Mouse (Mus musculus) kidney, postnatal 36 days (tissue): Measurements from ENCODE around the gene Gm11634.
"Not testable (repeated sequence)": the region's sequence is repeated elsewhere in the genome, so short reads cannot be mapped to it uniquely, and the experiment has no call there.

Experiments used
- DNase-seq, 2 experiments: peaks; one replicate each; pipeline ENCODE4 v3.0.0; 2021 to 2022; ENCODE audit warnings: mixed read lengths in 2 of 2

The Gm11634 gene

DNA sequence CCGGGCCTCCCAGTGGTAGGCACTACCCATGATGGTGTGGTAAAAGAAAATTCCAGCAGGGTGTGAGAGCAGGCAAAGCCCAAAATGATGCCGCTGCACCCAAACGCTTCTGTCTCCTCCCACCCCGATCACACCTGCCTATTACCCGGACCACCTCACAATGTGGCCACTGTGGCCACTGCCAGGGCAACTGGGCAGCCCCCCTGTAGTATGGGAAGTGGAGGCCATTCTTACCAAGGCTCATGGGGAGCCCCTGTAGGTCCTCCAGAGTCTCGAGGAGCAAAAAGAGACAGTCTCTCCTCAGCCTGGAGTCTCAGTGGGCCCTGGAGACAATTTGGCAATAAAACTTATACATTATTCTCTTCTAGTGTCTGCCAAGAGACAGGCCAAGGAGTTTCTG, at the start of gene Gm11634:
Gm11634 (minus strand) TSS at position 101 of the 400 bp plus-strand sequence.
- DNase-seq = no peak

DNA sequence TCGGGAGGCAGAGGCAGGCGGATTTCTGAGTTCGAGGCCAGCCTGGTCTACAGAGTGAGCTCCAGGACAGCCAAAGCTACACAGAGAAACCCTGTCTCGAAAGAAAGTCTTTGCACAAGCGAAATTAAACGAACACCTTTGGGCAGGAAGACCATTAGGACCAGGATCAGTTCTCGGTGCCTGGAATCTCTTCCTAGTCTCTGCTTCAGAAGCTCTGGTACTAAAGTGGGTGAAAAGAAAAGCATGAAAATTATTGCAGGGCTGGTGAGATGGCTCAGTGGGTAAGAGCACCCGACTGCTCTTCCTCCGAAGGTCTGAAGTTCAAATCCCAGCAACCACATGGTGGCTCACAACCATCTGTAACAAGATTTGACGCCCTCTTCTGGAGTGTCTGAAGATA, 48.0 kb upstream of the Gm11634 start:
- not testable (repeated sequence) for DNase-seq

DNA sequence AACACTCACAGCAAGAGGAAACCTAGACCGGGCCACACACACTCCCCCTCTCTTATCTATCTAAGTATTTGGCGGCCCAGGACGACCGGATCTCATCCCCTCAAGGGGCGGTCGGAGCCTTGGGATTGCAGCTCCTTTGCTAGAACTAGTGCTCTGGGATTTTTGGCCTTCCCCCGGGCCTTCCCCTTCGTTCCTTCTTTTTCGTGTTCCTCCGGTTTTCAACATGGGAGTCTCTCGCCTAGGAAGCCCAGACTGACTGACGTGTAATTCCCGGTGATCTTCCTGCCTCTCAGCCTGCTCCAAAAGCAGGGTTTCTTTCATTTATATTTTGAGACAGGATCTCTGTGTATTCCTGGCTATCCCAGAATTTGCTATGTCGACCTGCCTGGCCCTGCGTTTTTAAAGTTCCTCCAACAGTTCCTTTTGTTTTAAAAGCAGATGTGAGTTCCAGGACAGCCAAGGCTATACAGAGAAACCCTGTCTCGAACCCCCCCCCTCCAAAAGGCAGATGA, 47.3 kb upstream of the Gm11634 start:
- not testable (repeated sequence) for DNase-seq

DNA sequence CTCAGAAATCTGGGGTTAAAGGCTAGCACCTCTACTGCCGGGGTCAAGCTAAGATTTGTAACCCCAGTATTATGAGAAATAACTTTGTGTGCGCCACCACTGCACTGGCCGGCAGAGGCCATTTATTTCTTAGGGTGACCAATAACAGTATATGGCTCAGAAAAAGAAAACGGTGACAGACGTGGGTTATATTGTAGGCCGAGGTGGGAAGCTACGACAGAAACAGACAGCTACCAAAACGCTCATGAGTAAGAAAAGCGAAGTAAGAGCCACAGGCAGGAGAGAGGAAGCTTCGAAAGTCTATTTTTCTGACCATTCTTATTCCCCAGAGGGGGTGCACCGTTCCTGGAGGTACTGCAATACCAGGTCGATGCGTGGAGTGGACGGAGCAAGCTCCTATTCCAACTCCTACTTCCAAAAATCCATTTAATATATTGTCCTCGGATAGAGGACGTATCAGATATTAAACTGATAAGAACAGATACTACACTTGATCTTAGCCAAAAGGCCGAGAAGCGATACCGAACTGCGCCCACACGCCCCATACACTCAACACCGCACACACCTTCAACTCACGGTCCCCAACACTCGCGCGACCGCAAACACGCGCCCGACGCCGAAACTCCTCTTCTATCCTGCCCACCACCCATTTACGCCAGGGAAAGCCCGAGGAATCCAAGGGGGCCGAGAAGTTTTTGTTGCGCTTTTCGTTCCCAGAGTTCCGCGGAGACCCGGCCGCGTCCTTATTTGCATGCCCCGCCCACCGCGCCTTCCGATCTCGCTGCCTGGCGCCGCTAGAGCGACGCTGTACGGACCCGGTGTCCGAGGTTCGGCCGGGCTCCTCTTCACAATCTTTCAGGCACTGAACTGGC, 46.6 kb upstream of the Gm11634 start:
- DNase-seq = peak; percentile 58 to 79

DNA sequence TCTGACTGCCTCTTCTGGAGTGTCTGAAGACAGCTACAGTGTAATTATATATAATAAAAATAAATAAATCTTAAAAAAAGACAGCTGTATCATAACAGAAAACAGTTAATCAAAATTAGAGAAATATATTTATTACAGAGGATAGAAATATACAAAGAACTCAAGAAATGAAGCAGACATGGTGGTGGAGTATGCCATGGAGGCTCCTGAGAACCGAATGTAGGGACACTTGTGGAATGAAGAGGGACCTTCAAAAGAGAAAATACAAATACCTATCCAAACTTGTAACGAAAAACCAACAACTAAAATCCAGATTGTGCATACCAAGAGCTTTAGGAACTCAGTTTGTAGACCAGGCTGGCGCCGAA, 46.0 kb upstream of the Gm11634 start:
- not testable (repeated sequence) for DNase-seq

DNA sequence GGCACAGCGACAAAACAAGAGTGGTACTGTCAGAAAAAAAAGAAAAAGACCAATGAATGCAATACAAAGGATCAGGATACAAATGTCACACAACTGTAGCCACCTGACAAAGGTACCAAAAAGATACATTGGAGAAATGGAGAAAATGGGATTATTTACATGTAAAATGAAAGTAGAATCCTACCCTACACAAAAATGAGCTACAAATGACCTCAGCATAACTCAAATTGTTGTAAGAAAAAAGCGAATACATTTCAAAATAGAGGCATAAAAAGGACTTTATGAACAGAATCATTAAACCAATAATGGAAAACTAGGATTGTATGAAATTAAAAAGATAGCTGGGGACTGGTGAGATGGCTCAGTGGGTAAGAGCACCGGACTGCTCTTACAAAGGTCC, 45.5 kb upstream of the Gm11634 start:
- DNase-seq = no peak

DNA sequence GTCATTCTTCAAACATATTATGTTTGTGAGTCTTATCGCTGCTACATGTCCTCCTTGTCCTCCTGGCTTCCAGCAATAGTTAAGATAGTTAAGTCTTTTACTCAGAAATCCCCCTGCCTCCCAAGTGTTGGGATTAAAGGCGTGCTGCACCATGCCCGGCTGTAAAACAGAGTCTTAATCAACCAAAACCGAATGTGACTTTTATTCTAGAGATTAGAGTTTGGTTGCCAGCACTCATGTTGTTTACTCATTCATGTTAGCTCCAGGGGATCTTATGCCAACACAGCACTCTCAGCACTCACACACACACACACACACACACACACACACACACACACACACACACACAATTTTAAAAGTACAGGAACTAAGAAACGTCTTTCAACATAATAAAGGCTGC, 43.9 kb upstream of the Gm11634 start:
- DNase-seq = no peak

DNA sequence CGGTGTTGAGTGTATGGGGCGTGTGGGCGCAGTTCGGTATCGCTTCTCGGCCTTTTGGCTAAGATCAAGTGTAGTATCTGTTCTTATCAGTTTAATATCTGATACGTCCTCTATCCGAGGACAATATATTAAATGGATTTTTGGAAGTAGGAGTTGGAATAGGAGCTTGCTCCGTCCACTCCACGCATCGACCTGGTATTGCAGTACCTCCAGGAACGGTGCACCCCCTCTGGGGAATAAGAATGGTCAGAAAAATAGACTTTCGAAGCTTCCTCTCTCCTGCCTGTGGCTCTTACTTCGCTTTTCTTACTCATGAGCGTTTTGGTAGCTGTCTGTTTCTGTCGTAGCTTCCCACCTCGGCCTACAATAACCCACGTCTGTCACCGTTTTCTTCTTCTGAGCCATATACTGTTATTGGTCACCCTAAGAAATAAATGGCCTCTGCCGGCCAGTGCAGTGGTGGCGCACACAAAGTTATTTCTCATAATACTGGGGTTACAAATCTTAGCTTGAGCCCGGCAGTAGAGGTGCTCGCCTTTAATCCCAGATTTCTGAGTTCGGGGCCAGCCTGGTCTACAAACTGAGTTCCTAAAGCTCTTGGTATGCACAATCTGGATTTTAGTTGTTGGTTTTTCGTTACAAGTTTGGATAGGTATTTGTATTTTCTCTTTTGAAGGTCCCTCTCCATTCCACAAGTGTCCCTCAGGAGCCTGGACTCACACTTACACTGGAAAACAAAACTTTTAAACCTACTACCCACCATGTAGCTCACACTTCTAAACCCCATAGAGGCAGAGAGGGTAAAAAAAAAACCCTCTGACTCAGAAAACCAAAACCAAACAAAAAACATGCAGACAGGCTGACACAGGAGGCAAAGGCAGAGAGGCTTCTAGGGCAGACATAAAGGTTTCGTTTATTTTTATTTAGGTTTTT, 42.9 kb upstream of the Gm11634 start:
- peak; percentile 17 to 24 for DNase-seq

DNA sequence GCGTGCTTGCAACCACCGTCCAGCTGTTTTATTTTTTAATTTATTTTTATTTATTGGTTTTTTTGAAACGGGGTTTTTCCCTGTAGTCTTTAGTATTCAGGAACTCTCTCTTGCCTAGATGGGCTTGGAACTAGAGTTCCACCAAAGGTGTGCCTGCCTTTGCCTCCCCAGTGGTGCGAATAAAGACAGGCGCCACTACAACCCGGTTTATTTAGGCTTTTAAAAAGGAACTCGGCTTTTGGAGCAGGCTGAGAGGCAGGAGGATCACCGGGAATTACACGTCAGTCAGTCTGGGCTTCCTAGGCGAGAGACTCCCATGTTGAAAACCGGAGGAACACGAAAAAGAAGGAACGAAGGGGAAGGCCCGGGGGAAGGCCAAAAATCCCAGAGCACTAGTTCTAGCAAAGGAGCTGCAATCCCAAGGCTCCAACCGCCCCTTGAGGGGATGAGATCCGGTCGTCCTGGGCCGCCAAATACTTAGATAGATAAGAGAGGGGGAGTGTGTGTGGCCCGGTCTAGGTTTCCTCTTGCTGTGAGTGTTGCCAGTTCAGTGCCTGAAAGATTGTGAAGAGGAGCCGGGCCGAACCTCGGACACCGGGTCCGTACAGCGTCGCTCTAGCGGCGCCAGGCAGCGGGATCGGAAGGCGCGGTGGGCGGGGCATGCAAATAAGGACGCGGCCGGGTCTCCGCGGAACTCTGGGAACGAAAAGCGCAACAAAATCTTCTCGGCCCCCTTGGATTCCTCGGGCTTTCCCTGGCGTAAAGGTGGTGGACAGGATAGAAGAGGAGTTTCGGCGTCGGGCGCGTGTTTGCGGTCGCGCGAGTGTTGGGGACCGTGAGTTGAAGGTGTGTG, 42.0 kb upstream of the Gm11634 start:
- DNase-seq = peak; percentile 78 to 87

DNA sequence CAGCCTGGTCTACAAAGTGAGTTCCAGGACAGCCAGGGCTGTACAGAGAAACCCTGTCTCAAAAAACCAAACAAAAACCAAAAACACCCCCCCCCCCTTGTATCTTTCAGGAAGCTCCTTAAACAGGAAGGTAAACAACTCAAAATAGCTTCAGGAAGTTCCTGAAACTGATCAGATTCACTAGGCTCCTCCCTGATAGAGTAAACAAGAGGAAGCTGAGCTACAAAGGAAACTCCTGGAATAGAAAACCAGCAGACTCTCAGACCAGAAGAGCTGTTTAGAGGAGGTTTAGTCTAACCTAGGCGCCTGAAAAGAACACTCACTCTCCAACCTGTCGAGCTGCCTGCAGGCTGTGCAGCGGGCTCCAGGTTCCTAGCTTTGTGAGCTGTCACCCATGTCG, 40.7 kb upstream of the Gm11634 start:
- no peak for DNase-seq

DNA sequence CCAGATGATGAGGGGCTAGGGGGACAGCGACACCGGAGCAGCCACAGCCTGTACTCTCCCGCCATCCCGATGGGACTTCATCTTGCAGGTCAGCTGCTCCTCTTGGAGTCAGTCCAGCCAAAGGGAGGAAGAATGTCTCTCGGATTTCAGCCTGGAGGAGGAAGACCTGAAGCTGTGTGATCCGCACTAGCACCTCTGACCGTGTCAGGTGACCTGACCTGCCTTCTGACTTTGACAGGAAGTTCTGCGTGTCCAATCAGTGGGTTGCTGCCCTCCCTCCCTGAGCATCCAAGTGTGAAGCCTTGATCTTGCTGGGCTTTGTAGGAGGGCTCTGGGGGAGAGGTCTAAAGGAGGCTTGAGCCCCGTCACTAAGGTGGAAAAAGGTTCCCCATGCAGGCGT, 36.6 kb upstream of the Gm11634 start:
- DNase-seq = peak; percentile 65 to 70

DNA sequence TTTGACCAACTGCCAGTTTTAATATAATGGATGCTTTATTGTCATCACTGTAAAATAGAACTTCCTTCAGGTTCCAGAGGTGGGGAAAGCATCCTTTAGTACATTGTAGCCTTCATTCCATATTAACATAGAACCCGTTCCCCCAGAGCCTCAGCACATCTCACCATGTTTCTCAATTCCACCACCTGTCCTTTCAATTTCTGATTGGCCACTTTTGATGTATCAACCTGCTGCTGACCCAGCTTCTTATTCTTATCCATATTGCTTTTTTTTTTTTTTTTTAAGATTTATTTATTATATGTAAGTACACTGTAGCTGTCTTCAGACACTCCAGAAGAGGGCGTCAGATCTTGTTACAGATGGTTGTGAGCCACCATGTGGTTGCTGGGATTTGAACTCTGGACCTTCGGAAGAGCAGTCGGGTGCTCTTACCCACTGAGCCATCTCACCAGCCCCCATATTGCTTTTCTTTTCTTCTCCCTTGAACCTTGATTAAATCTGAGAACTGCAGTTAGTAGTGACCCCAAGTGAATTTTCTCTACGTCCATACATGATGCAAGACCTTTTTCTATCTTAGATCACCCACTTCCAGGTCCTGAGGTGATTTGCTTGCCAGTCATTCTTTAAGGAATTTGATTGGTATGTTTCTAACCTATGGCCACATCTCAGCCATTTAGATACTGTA, 29.8 kb upstream of the Gm11634 start:
- not testable (repeated sequence) for DNase-seq

DNA sequence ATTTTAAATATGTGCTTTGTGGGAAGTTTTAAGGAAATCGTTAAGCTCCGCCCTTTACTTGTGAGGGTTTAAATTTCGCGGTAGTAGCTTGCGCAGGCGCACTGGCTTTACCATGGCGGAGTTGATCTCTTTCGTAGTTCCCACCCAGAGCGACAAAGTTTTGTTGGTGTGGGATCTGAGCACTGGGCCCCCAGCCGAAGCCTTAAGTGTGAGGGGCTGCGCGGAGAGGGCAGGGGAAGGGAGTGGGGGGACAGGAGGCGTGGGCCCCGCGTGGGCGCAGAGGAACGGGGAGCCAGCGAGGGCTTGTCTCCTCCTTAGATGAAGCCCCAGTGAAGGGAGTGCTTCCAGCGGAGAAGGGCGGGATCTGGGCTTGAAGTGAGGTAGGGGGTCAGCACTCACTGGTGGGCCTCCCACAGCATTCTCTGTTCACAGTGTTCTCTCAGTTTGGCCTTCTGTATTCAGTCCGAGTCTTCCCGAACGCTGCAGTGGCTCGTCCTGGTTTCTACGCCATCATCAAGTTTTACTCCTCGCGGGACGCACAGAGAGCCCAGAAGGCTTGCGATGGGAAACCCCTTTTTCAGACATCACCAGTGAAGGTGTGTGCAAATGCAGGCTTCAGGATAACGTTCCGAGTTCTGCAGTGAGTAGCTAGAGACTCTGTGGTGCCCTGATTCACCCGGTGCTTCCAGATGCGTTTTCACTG, 29.0 kb upstream of the Gm11634 start:
- DNase-seq = peak; percentile 83 to 92

DNA sequence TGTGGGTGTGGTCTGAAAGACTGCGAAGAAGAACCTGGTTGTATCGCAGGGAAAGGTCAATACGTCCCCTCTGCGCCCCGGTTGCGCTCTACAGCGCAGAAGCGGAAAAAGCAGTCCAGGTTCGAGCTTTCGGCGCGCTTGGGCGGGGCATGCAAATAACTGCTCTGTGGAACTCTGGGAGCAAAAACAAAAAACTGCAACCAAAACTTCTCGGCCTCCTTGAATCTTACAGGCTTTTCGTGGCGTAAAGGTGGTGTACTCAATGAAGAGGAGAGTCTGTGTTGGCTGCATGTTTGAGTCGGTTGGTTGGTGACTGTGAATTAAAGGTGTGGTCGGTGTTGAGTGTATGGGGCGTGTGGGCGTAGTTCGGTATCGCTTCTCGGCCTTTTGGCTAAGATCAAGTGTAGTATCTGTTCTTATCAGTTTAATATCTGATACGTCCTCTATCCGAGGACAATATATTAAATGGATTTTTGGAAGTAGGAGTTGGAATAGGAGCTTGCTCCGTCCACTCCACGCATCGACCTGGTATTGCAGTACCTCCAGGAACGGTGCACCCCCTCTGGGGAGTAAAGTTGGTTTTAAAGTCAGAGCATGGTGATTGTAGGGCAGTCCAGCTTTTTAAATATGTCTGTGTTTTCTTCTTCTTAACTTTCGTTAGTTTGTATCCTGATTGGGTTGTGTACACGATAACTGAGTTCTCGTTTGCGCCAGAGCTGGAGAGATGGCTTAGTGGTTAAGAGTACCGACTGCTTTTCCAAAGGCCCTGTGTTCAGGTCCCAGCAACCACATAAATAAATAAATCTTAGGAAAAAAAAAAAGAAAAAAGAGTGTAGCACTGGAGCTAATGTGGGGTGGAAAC, 28.2 kb upstream of the Gm11634 start, which contains the start of gene Rdm1:
Rdm1 (plus strand) TSS at position 201 of the 862 bp plus-strand sequence.
- DNase-seq = peak; percentile 90 to 92

DNA sequence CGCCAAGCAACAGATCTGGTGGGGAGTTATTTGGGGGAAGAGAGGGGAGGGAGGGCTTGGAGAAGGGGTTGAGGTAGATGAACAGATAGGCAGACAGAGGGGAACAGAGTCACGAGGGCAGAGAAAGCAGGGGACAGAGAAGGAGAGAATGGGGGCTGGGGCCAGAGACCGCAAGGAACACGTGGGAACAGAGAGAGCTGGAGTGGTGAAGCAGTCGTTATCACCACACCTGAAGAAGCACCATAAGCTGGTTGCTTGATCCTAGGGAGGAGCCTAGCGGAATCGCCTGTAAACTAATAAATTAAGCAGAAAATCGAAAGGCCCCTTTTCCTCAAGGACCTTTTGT, 27.6 kb upstream of the Gm11634 start:
- no peak for DNase-seq

DNA sequence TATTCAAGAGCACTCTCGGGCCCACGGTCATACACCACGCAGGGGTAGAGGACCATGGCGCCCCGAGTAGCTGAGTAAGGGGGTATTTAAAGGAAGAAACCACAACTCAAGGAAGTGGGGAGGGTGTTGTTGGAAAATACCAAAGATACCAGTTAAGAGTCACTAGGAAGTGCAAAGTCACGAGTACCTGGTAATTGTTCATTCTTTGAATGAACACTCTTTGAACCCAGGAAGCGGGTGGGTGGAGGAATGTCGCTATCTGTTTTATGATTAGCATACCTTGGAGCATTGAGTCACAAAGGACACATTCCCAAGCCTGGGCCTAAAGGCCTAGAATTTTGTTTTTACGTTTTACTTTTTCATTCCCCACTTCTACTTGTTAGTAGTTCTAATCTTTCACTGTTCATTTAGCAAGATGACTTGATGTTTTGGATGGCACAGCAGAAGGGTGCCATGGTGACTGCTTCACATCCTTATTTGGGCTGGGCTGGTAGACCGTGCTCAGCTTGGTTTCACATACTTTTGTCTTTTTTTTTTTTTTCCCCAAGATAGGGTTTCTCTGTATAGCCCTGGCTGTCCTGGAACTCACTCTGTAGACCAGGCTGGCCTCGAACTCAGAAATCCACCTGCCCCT, 21.1 kb upstream of the Gm11634 start:
- not testable (repeated sequence) for DNase-seq

DNA sequence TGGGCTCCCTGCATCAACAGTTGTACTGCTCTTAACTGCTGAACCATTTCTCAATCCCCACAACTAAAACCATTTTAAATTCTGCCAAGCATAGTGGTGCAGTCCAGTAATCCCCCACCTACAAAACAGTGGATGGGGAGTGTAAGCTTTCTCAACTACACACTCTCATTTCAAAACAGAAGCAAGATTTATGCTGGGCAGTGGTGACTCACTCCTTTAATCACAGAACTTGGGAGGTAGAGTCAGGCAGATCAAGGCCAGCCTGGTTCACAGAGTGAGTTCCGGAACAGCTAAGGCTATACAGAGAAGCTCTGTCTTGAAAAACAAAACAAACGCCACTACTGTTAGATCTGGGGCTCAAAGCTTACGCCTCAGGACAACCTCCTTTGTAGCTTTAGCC, 19.5 kb upstream of the Gm11634 start:
- no peak for DNase-seq

DNA sequence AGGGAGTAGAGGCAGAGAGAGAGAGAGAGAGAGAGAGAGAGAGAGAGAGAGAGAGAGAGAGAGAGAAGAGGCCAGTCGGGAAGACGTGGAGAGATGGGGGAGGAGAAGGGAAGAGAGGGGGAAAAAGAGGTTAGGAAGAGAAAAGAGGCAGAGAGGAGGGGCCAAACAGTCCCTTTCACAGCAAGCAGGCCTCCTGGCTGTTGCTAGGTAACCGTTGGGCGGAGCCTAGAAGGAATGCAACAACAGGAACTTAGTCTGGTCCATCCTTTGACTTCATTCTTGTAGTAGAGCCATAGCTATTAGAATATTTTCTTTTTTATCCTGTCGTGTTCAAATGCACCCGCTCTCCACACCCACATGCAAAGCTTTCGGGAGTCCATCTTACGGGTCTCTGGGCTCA, 18.8 kb upstream of the Gm11634 start:
- peak; percentile 33 to 51 for DNase-seq

DNA sequence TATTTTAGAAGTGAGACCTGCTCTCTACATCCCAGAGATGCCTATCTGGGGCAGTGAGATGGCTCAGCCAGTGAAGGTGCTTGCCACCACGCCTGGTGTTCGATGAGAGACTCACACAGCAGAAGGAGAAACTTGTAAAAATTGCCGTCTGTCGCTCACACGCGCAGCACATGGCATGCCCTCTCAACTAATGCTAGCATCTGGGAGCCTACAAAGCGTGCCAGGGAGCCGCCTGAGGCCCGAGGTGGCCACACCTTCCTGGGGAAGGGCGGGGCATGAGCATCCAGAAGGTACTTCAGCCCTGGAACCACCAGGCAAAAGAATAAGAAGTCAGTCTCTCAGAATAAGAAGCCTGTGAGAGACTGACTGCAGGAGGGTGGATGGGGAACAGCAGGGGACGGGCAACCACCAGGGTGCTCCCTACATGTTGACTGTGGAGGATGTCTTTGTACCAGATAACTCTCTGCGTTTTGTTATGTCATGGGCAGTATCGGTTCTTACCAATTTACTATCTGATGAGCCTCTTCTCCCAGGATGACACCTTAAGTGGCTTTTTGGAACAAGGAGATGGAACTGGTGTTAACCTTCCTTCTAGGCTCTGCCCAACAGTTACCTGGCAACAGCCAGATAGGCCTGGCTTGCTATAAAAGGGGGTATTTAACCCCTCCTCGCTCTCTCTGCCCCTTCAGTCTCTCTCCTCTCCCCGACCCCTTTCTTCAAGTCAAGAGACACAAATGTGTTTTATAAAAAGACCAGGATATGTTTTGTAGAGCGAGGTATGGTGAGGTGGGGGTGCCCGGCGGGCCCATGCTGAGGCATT, 18.1 kb upstream of the Gm11634 start:
- DNase-seq = no peak
